Mouse (Mus musculus) liver, embryonic 14.5 days (tissue): ENCODE results near the gene Bnipl.

Source experiments
- CTCF ChIP-seq: IDR thresholded peaks from 2 replicates; pipeline ENCODE4 v1.5.1; 2016; ENCODE audit warnings: antibody characterized with exemption, low read depth, control low read depth
- EP300 ChIP-seq: IDR thresholded peaks from 2 replicates; pipeline ENCODE4 v1.6.1; 2016; ENCODE audit warnings: antibody characterized with exemption, low read depth

- TF ChIP-seq CTCF (no peak), EP300 (no peak)
Observed at GRCm38 (mm10) chr3:95270766-95271364, 19.9 kb upstream of the Bnipl start.
